Mouse (Mus musculus): ENCODE results near the gene Yipf6. TPM values are rescaled to one million over a fixed set of nuclear protein-coding genes. Genes with fewer than 3 reads are reported as not detected.

The Yipf6 gene
- polyA plus RNA-seq (2011; ENCODE audit: insufficient read depth, insufficient read length, low replicate concordance, missing spikeins), result 8.5 and 15.0 TPM in 2 replicates

DNA sequence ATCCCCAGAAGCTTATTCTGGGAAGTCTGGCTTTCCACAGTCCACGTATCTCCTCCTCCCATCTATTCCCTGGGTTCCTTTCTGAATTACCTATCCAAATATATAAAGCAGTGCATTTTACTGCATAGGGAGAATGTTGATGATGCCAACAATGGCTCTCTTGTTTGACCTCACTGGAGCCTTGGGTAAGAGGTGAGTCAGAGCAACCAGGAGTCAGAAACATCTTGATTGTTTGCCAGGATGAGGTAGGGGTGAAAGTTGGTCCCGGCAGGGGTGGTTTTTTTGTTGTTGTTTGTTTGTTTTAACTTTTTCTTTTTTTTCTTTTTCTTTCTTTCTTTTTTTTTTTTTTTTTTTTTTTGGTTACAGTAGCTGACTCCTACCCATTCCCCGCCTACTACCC is at the start of gene Yipf6:
TSS of gene Yipf6 (plus strand) at position 216 of the 400 bp plus-strand sequence.
- Histone ChIP-seq H3K27ac (ENCODE audit: control insufficient read depth, insufficient read depth, low read depth, low read length, poor library complexity) (peak within 1 kb of the TSS; percentile 92), H3K4me3 (replicated peaks; ENCODE audit: control insufficient read depth, low read depth, low read length) (peak within 1 kb of the TSS; percentile 96), H3K4me1 (ENCODE audit: control insufficient read depth, insufficient read depth, low read length) (no peaks in the 10 kb centered on the region)
- TF ChIP-seq CTCF (IDR thresholded peaks at IDR 0.05; ENCODE audit: control insufficient read depth, insufficient read depth, low read length) (no peak), POLR2A (IDR thresholded peaks at IDR 0.05; ENCODE audit: borderline replicate concordance, control insufficient read depth, low read depth, low read length) (no peak)
- 76% methylated on average over 3 of the region's 3 CpGs for WGBS

DNA sequence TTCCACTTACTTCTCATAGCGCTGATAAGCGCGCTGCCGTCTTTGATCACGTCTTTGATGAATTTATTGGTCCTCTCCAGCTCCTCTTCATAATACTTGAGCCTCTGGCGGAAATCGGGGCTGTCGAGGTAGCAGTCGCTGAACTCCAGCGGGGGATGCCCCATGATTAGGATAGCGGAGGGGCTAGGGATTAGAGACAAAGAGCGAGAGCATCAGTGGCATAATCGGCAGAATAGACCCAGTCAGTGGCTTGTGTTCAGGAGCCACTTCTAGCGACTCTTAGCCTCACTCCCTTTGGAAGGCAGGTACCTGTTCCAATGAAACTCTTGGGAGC is 46.1 kb upstream of the Yipf6 start:
- WGBS, result 11% methylated on average over 14 of the region's 14 CpGs
- no peaks in the 10 kb centered on the region for H3K4me1 ChIP-seq (ENCODE audit: control insufficient read depth, insufficient read depth, low read length)
- no peak overlapping the region for H3K27ac ChIP-seq (ENCODE audit: control insufficient read depth, insufficient read depth, low read depth, low read length, poor library complexity)
- peak overlapping the region; percentile 50 for H3K4me3 ChIP-seq (replicated peaks; ENCODE audit: control insufficient read depth, low read depth, low read length)
- TF ChIP-seq POLR2A (IDR thresholded peaks at IDR 0.05; ENCODE audit: borderline replicate concordance, control insufficient read depth, low read depth, low read length) (no peak), CTCF (IDR thresholded peaks at IDR 0.05; ENCODE audit: control insufficient read depth, insufficient read depth, low read length) (no peak)

DNA sequence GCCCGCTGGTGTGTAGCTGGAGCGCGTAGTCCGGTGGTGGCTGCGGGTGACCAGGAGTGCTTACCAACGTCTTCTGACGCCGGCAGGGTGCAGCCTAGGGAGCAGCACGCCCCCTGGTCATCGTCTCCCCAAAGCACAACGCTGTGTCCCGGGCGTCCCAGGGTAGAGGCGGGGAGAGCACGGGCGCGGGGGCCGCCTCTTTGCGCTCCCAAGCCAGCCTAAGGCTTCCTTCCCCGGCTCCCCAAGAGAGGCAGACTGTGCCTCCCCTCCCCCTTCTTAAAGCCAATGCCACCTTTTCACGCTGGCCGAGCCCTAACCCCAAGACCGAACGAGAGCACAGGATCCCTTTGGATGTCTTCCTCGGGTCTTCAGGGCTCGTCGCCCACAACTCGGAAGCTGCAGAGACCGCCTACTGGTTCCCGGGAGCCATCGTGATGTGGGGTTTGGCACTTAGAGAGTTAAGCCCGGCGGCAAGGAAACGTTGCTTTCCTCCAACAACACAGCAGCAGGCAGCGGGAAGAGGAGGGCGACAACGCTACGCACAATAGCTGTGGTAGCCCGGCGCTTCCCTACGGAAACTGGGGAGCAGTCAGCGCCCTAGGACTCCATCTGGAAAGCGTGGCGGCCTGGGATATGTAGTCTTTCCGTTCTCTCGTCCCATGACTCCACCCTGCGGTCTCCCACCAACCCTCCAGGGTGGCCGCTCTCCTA is 45.6 kb upstream of the Yipf6 start, which contains the start of gene Ophn1:
TSS of gene Ophn1 (minus strand) at position 620 of the 711 bp plus-strand sequence.
- 6% methylated on average over 46 of the region's 48 CpGs for WGBS
- no peaks in the 10 kb centered on the region for H3K4me1 ChIP-seq (ENCODE audit: control insufficient read depth, insufficient read depth, low read length)
- H3K27ac ChIP-seq (ENCODE audit: control insufficient read depth, insufficient read depth, low read depth, low read length, poor library complexity), result peak within 1 kb of the TSS; percentile 31; the same call in 1 of the 2 replicates
- peak within 1 kb of the TSS; percentile 61 for H3K4me3 ChIP-seq (replicated peaks; ENCODE audit: control insufficient read depth, low read depth, low read length)
- TF ChIP-seq POLR2A (IDR thresholded peaks at IDR 0.05; ENCODE audit: borderline replicate concordance, control insufficient read depth, low read depth, low read length), result no peak

DNA sequence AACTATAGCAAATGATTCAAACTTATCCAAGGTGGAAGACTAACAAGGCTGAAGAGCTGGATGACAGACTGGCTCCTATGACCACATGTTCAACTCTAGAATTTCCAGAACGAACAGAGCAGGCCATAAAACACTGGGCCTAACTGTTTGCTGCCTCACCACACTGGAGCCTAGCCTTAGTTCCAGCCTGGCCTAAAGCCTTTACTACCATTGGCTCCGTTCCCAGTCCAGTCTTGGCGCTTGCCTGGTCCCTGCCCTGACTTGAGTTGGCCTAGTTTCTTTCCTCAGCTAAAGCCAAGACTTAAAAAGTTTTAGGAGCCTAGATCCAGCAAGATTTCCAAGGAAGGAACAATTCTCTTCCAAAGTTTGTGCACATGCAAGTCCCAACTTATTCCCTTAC is 37.8 kb upstream of the Yipf6 start:
- no peak overlapping the region for H3K27ac ChIP-seq (ENCODE audit: control insufficient read depth, insufficient read depth, low read depth, low read length, poor library complexity)
- no peaks in the 10 kb centered on the region for H3K4me1 ChIP-seq (ENCODE audit: control insufficient read depth, insufficient read depth, low read length)
- TF ChIP-seq POLR2A (IDR thresholded peaks at IDR 0.05; ENCODE audit: borderline replicate concordance, control insufficient read depth, low read depth, low read length) (no peak), CTCF (IDR thresholded peaks at IDR 0.05; ENCODE audit: control insufficient read depth, insufficient read depth, low read length) (no peak)
- H3K4me3 ChIP-seq (replicated peaks; ENCODE audit: control insufficient read depth, low read depth, low read length), result no peak overlapping the region
- 68% methylated on average over 3 of the region's 3 CpGs for WGBS

DNA sequence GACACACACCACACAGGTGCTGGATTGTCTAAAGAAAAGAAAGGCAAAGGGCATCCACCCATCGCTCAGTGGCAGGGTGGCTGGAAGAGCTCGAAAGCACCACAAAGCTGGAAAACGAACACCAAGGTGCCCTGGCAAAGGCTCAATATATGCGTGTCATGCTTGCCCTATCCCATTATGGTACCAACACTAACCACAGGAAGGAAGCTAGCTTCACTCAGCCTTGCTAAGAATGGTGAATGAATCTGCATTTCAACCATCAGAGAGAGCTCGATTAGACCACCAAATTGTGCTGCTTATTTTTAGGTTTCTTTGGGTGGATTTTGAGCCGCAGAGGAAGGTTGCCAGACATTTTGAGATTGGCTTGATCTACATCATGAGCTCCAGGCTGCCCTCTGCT is 31.9 kb upstream of the Yipf6 start:
- Histone ChIP-seq H3K4me3 (replicated peaks; ENCODE audit: control insufficient read depth, low read depth, low read length) (no peak overlapping the region), H3K27ac (ENCODE audit: control insufficient read depth, insufficient read depth, low read depth, low read length, poor library complexity) (no peak overlapping the region)
- WGBS, result 16% methylated on average over 6 of the region's 6 CpGs

DNA sequence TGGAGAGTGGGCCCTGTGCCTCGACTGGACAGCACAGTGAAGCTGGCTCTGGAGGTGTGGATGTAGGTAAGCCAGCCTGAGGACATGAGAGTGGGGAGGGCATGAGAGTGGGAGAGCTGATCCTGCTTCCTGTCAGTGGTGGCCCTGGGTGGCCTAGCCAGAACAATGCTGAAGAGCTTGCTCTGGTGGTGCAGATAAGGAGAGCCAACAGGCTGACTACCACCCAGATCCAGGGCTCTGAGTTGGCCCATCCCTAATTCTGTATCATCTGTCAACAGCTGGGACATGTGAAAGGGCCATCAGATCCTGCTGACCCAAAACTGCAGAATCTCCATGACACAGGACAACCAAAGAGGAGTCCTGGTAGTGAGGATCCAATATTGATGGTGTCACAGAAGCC is 27.2 kb upstream of the Yipf6 start:
- TF ChIP-seq POLR2A (IDR thresholded peaks at IDR 0.05; ENCODE audit: borderline replicate concordance, control insufficient read depth, low read depth, low read length) (no peak), CTCF (IDR thresholded peaks at IDR 0.05; ENCODE audit: control insufficient read depth, insufficient read depth, low read length) (no peak)
- Histone ChIP-seq H3K4me3 (replicated peaks; ENCODE audit: control insufficient read depth, low read depth, low read length) (no peak overlapping the region), H3K27ac (ENCODE audit: control insufficient read depth, insufficient read depth, low read depth, low read length, poor library complexity) (peak overlapping the region; percentile 51; the same call in 1 of the 2 replicates), H3K4me1 (ENCODE audit: control insufficient read depth, insufficient read depth, low read length) (no peaks in the 10 kb centered on the region; the same call in 1 of the 2 replicates)
- 63% methylated on average over 1 of the region's 1 CpGs for WGBS

More for the DNA sequence above, 31.9 kb upstream of the Yipf6 start:
- no peaks in the 10 kb centered on the region; the same call in 1 of the 2 replicates for H3K4me1 ChIP-seq (ENCODE audit: control insufficient read depth, insufficient read depth, low read length)
- TF ChIP-seq CTCF (IDR thresholded peaks at IDR 0.05; ENCODE audit: control insufficient read depth, insufficient read depth, low read length), result no peak
- no peak for TF ChIP-seq POLR2A (IDR thresholded peaks at IDR 0.05; ENCODE audit: borderline replicate concordance, control insufficient read depth, low read depth, low read length)

DNA sequence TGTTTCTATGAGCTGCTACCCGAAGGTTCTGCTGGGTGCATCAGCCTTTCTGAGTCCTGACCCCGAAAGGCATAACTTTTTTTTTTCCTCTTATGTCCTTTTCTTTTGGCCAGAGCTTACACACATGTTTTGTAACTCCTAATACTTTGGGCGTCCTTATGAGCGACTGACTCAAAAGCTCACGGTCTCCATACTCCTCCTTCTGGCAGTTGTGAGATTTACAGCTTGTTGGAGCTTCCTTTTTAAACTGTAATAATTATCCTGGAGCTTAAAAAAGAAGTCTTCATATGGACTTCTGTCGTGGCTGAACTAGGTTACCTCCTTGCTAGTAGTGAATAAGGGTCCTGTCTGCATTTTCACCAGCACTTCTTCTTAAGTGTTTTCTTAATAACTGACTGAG is 16.7 kb upstream of the Yipf6 start:
- H3K27ac ChIP-seq (ENCODE audit: control insufficient read depth, insufficient read depth, low read depth, low read length, poor library complexity), result no peak overlapping the region
- WGBS, result 14% methylated on average over 6 of the region's 6 CpGs
- H3K4me1 ChIP-seq (ENCODE audit: control insufficient read depth, insufficient read depth, low read length), result no peaks in the 10 kb centered on the region
- no peak for TF ChIP-seq CTCF (IDR thresholded peaks at IDR 0.05; ENCODE audit: control insufficient read depth, insufficient read depth, low read length)
- no peak for TF ChIP-seq POLR2A (IDR thresholded peaks at IDR 0.05; ENCODE audit: borderline replicate concordance, control insufficient read depth, low read depth, low read length)
- H3K4me3 ChIP-seq (replicated peaks; ENCODE audit: control insufficient read depth, low read depth, low read length), result no peak overlapping the region

DNA sequence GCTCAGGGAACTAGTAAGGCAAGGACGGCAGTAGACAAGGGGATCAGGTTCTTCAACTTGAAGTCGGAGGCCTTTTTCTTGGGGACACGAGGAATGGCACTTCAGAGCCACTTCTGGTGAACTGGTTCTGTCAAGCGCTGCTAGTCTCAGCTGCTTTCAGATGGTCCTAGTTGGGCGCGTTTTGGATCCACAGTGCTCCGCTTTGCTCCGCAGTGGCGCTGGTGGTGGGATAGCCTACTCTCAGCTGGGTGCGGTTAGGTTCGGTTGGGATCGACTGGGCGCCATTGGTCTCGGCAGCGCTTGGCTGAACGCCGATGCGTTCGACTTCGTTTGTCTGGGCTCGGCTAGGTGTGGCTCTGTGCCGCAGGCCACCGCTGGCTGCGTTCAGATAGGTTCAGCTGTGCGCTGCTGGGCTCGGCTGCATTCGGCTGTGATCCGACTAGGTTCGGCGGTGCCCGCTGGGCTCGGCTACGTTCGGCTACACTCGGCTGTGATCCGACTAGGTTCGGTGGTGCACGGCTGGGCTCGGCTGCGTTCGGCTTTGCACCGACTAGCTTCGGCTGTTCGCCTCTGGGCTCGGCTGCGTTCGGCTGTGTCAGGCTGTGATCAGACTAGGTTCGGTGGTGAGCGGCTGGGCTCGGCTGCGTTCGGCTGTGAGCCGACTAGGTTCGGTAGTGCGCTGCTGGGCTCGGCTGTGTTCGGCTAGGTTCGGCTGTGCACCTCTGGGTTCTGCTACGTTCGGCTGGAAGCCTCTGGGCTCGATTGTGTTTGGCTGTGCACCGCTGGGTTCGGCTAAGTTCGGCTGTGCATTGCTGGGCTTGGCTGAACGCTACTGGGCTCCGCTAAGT is 815 bp downstream of the Yipf6 start:
- Histone ChIP-seq H3K4me1 (ENCODE audit: control insufficient read depth, insufficient read depth, low read length) (no peaks in the 10 kb centered on the region), H3K4me3 (replicated peaks; ENCODE audit: control insufficient read depth, low read depth, low read length) (peak overlapping the region; percentile 96), H3K27ac (ENCODE audit: control insufficient read depth, insufficient read depth, low read depth, low read length, poor library complexity) (peak overlapping the region; percentile 92)
- TF ChIP-seq CTCF (IDR thresholded peaks at IDR 0.05; ENCODE audit: control insufficient read depth, insufficient read depth, low read length), result no peak
- peak; percentile 33; the same call in 1 of the 2 replicates for TF ChIP-seq POLR2A (IDR thresholded peaks at IDR 0.05; ENCODE audit: borderline replicate concordance, control insufficient read depth, low read depth, low read length)
- 15% methylated on average over 66 of the region's 66 CpGs for WGBS

Data from bone marrow, adult 2 months (tissue).